Mouse (Mus musculus): ENCODE data around the gene Cdk14. TPM values are rescaled to one million over a fixed set of nuclear protein-coding genes. Genes with fewer than 3 reads are reported as not detected.

The Cdk14 gene
- polyA plus RNA-seq, 1 experiment from 2014 or later, result 30.6 TPM

DNA sequence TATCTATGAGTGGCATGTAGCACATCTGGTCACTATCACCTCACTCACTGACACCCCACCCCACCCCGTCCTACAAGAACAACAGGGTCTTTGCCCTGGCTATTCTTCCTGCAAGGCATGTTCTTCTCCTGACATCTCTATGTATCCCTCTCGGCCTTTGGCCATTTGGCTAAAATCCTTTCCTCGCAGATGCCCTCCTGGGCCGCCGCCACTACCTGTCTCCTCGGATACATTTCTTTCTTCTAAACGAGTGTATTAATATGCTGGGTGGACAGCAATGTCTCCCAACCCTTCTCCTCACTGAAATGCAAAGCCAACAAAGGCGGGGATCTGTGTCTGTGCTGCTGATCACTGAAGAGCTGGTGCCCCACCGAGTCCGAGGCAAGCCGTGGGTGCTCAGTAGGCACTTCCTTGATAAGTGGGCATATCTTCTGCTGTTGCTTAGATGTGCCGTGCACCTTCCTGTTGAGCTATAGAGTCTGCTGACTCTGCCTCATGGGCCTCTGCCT lies 118.5 kb downstream of the Cdk14 start:
- Histone ChIP-seq H3K4me1 (replicated peaks; ENCODE audit: control insufficient read depth, insufficient read depth, low read length) (no peaks in the 10 kb centered on the region), H3K9me3 (ENCODE audit: control insufficient read depth, low read length) (no peaks in the 10 kb centered on the region), H3K27ac (ENCODE audit: low read length) (no peak overlapping the region), H3K36me3 (ENCODE audit: control insufficient read depth, insufficient read depth) (no peaks in the 10 kb centered on the region), H3K27me3 (replicated peaks; ENCODE audit: control insufficient read depth, insufficient read depth, low read length) (no peaks in the 10 kb centered on the region), H3K4me2 (ENCODE audit: low read length) (no peak overlapping the region), H3K4me3 (replicated peaks; ENCODE audit: low read length) (no peak overlapping the region), H3K9ac (replicated peaks; ENCODE audit: low read depth, low read length) (no peak overlapping the region)
- WGBS, result 87% methylated on average over 12 of the region's 12 CpGs
- no peak for ATAC-seq

DNA sequence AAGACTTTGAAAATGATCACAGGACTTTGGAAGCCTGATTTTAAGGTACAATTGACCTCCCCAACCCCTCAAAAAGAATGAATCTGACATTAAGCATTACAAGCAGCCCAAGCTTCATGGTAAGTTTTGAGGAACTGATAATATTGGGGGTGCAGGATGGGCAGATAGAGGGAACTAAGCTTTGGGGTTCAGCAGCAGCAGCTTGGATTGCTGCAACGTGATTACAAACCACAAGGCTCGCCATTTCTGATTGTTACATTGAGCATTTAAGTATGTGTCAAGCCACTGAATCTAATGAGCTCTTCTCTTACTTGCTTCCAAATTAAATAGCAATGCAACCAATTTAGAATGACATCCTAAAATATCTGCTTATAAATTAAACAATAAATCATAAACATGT lies 119.1 kb downstream of the Cdk14 start:
- 66% methylated on average over 2 of the region's 2 CpGs for WGBS
- ATAC-seq, result no peak
- H3K4me3 ChIP-seq (replicated peaks; ENCODE audit: low read length), result no peak overlapping the region
- H3K9me3 ChIP-seq (ENCODE audit: control insufficient read depth, low read length), result no peaks in the 10 kb centered on the region
- H3K4me2 ChIP-seq (ENCODE audit: low read length), result no peak overlapping the region
- H3K27me3 ChIP-seq (replicated peaks; ENCODE audit: control insufficient read depth, insufficient read depth, low read length), result no peaks in the 10 kb centered on the region
- no peak overlapping the region for H3K9ac ChIP-seq (replicated peaks; ENCODE audit: low read depth, low read length)
- H3K27ac ChIP-seq (ENCODE audit: low read length), result no peak overlapping the region
- no peaks in the 10 kb centered on the region for H3K4me1 ChIP-seq (replicated peaks; ENCODE audit: control insufficient read depth, insufficient read depth, low read length)
- H3K36me3 ChIP-seq (ENCODE audit: control insufficient read depth, insufficient read depth), result no peaks in the 10 kb centered on the region

DNA sequence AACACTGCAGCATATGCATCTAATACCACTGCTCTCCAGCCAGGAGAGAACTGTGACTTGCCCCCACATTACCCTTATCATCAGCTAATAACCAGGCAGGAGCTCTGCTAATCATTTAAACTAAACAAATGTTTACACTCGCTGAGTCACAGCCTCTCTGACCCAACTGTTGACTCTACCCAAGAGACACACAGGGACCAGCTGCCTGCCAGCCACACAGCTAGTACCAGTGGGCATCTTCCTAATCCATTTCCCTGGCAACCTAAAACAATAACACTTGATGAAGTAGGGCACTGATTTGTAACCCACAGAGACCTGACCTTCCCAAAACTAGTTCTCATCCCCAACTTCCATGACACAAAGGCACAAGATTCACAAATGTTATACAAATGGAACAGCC lies 119.8 kb downstream of the Cdk14 start:
- Histone ChIP-seq H3K4me3 (replicated peaks; ENCODE audit: low read length) (no peak overlapping the region), H3K4me2 (ENCODE audit: low read length) (no peak overlapping the region), H3K4me1 (replicated peaks; ENCODE audit: control insufficient read depth, insufficient read depth, low read length) (no peaks in the 10 kb centered on the region), H3K9ac (replicated peaks; ENCODE audit: low read depth, low read length) (no peak overlapping the region), H3K27me3 (replicated peaks; ENCODE audit: control insufficient read depth, insufficient read depth, low read length) (no peaks in the 10 kb centered on the region), H3K36me3 (ENCODE audit: control insufficient read depth, insufficient read depth) (no peaks in the 10 kb centered on the region), H3K27ac (ENCODE audit: low read length) (no peak overlapping the region), H3K9me3 (ENCODE audit: control insufficient read depth, low read length) (no peaks in the 10 kb centered on the region)
- ATAC-seq, result no peak
- 73% methylated on average over 1 of the region's 1 CpGs for WGBS

DNA sequence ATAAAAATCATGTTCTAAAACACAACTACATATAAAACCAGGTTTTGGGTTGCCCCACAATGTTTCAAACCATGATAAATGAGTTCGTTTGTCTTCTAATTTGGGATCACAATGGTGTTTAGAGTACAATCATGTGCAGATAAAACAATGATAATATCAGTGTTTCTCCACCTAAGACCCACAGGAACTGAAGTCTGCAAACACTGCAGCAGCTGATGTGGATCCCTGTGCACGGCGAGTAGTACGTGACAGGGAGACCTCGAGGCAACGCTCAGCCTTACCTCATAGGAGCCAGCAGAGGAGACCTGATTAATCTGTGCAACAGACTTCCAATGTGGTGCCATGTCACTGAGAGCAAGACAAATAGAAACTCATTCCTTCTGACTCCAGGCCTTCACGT lies 122.9 kb downstream of the Cdk14 start:
- Histone ChIP-seq H3K4me2 (ENCODE audit: low read length) (no peak overlapping the region), H3K36me3 (ENCODE audit: control insufficient read depth, insufficient read depth) (no peaks in the 10 kb centered on the region), H3K9ac (replicated peaks; ENCODE audit: low read depth, low read length) (no peak overlapping the region), H3K9me3 (ENCODE audit: control insufficient read depth, low read length) (no peaks in the 10 kb centered on the region), H3K4me1 (replicated peaks; ENCODE audit: control insufficient read depth, insufficient read depth, low read length) (no peaks in the 10 kb centered on the region), H3K27ac (ENCODE audit: low read length) (no peak overlapping the region), H3K4me3 (replicated peaks; ENCODE audit: low read length) (no peak overlapping the region), H3K27me3 (replicated peaks; ENCODE audit: control insufficient read depth, insufficient read depth, low read length) (no peaks in the 10 kb centered on the region)
- no peak for ATAC-seq
- 88% methylated on average over 7 of the region's 7 CpGs for WGBS

DNA sequence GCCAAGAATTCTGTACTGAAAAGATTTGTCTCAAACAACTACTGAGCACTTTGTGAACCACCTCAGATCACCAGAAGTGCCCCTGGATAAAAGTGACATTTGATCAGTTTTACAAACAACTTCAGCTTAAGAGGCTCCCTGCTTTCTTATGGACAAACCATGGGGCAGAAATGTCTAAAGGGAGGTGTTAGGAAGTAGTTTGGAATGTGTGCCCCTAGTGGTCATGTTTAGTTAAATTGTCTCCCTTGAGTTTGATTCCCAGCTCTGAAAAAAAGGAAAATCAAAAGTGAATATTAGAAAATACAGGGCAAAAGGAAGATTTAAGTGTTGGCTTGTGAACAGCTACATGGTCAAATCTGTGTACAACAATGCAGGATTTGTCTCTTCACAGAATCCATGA lies 123.3 kb downstream of the Cdk14 start:
- no peak overlapping the region for H3K4me2 ChIP-seq (ENCODE audit: low read length)
- no peak overlapping the region for H3K9ac ChIP-seq (replicated peaks; ENCODE audit: low read depth, low read length)
- no peak overlapping the region for H3K27ac ChIP-seq (ENCODE audit: low read length)
- no peaks in the 10 kb centered on the region for H3K4me1 ChIP-seq (replicated peaks; ENCODE audit: control insufficient read depth, insufficient read depth, low read length)
- ATAC-seq, result no peak
- no peaks in the 10 kb centered on the region for H3K9me3 ChIP-seq (ENCODE audit: control insufficient read depth, low read length)
- H3K4me3 ChIP-seq (replicated peaks; ENCODE audit: low read length), result no peak overlapping the region
- no peaks in the 10 kb centered on the region for H3K27me3 ChIP-seq (replicated peaks; ENCODE audit: control insufficient read depth, insufficient read depth, low read length)
- no peaks in the 10 kb centered on the region for H3K36me3 ChIP-seq (ENCODE audit: control insufficient read depth, insufficient read depth)

DNA sequence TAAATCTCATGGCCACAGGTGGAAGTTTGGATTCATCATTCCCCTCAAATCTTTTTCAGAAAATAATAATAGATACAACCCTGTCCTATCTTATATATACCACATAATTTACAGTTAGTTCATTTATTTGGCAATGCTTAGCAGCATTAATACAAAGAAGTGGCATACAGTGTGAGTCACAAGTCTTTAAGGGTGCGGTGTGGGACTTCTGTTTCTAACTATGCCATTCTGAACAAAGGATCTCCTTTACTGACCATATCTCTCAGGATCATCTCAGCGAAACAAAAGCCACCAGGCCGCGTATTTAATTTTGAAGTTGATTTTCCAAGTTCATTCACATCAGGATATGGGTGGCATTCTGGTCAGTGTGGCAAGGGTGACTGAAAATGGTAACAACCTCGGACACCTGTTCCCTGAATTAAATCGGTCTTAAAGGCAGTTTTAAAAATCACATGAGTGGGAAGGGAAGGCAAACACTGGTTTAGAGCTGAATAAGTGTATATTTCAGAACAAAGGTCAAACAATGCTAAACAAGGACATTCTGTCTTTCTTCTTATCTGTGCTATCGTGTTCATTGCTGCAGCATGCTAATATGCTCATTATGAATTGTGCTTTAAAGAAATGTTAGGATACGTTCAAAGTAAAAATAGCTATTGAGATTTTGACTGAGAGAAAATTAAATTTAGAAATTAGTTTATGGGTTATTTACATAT lies 127.1 kb downstream of the Cdk14 start:
- no peaks in the 10 kb centered on the region for H3K27me3 ChIP-seq (replicated peaks; ENCODE audit: control insufficient read depth, insufficient read depth, low read length)
- H3K9me3 ChIP-seq (ENCODE audit: control insufficient read depth, low read length), result no peaks in the 10 kb centered on the region
- no peak overlapping the region for H3K9ac ChIP-seq (replicated peaks; ENCODE audit: low read depth, low read length)
- H3K4me2 ChIP-seq (ENCODE audit: low read length), result no peak overlapping the region
- 86% methylated on average over 8 of the region's 8 CpGs for WGBS
- H3K4me3 ChIP-seq (replicated peaks; ENCODE audit: low read length), result no peak overlapping the region
- no peaks in the 10 kb centered on the region for H3K4me1 ChIP-seq (replicated peaks; ENCODE audit: control insufficient read depth, insufficient read depth, low read length)
- H3K36me3 ChIP-seq (ENCODE audit: control insufficient read depth, insufficient read depth), result no peaks in the 10 kb centered on the region
- H3K27ac ChIP-seq (ENCODE audit: low read length), result no peak overlapping the region
- ATAC-seq, result no peak

DNA sequence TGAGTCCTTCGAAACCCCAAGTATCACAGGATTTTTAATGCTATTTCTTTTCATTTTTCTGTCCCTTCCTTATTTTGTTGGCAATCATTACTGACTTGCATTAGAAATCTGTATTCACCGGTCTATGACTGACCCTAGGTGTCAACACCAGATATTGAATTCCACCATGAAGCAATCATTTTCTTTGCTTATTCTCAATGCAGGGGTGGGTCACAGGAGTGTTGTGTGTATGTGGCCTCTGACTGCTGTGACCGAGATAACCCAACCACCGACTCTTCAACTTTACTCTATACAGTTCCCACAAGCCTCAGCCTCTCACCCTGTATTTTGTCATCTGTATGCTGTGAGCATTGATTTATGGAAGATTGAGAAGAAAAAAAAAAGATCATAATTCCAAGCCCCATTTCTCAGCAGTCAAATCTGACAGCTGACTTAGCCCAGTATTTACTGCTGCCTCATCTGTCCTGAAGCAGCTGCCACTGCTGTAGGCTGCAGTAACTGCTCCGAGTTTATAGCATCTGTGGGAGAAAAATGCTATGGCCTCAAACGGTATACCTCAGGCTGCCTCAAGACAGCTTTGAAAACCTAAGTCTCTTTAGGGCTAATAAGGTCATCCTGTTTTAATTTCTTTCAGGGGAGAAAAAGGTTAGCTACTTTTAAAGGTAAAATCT lies 128.7 kb downstream of the Cdk14 start:
- Histone ChIP-seq H3K9ac (replicated peaks; ENCODE audit: low read depth, low read length) (no peak overlapping the region), H3K4me1 (replicated peaks; ENCODE audit: control insufficient read depth, insufficient read depth, low read length) (no peaks in the 10 kb centered on the region), H3K9me3 (ENCODE audit: control insufficient read depth, low read length) (no peaks in the 10 kb centered on the region), H3K4me3 (replicated peaks; ENCODE audit: low read length) (no peak overlapping the region), H3K27me3 (replicated peaks; ENCODE audit: control insufficient read depth, insufficient read depth, low read length) (no peaks in the 10 kb centered on the region), H3K36me3 (ENCODE audit: control insufficient read depth, insufficient read depth) (no peaks in the 10 kb centered on the region), H3K27ac (ENCODE audit: low read length) (no peak overlapping the region), H3K4me2 (ENCODE audit: low read length) (no peak overlapping the region)
- WGBS, result 82% methylated on average over 6 of the region's 6 CpGs
- ATAC-seq, result no peak

DNA sequence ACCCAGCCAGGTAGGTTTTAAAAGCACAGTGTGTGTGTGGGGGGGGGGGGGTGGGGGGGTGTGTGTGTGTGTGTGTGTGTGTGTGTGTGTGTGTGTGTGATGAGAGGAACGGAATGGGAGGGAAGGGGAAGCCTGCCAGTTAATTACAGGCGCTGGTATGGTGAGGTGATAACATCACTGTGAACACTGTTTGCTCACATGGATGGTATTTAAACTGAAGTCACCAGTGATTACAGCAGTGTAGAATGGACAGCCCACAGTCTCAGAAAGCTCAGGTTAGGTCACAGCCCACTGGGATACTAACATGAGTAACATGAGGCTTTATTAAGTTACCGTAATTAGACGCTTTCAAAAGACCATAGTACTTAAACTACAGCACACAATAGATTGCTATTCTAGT lies 129.4 kb downstream of the Cdk14 start:
- ATAC-seq, result no peak
- H3K9me3 ChIP-seq (ENCODE audit: control insufficient read depth, low read length), result no peaks in the 10 kb centered on the region
- no peaks in the 10 kb centered on the region for H3K4me1 ChIP-seq (replicated peaks; ENCODE audit: control insufficient read depth, insufficient read depth, low read length)
- H3K27ac ChIP-seq (ENCODE audit: low read length), result no peak overlapping the region
- H3K4me2 ChIP-seq (ENCODE audit: low read length), result no peak overlapping the region
- no peaks in the 10 kb centered on the region for H3K27me3 ChIP-seq (replicated peaks; ENCODE audit: control insufficient read depth, insufficient read depth, low read length)
- H3K4me3 ChIP-seq (replicated peaks; ENCODE audit: low read length), result no peak overlapping the region
- no peaks in the 10 kb centered on the region for H3K36me3 ChIP-seq (ENCODE audit: control insufficient read depth, insufficient read depth)
- no peak overlapping the region for H3K9ac ChIP-seq (replicated peaks; ENCODE audit: low read depth, low read length)
- 76% methylated on average over 4 of the region's 4 CpGs for WGBS

DNA sequence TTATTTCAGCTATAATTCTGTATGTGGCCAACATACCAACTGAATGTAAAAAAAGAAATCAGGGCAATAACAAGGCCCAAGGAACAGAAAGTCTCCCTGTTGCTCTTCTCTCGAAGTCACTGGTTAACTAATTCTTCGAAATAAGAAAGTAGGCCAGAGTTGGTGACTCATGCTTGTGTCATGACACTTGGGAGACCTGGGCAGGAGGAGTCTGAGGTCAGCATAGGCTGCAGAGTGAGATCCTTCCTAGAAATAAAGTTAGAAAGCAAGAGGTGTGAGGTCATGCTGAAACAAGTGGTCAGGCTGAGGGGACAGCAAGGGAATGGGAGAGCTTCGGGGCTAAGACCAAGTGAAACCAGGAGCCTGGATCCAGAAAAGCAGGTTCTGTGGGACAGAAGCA lies 134.2 kb downstream of the Cdk14 start:
- no peak overlapping the region for H3K4me2 ChIP-seq (ENCODE audit: low read length)
- no peaks in the 10 kb centered on the region for H3K27me3 ChIP-seq (replicated peaks; ENCODE audit: control insufficient read depth, insufficient read depth, low read length)
- no peaks in the 10 kb centered on the region for H3K4me1 ChIP-seq (replicated peaks; ENCODE audit: control insufficient read depth, insufficient read depth, low read length)
- H3K27ac ChIP-seq (ENCODE audit: low read length), result no peak overlapping the region
- H3K9me3 ChIP-seq (ENCODE audit: control insufficient read depth, low read length), result no peaks in the 10 kb centered on the region
- H3K9ac ChIP-seq (replicated peaks; ENCODE audit: low read depth, low read length), result no peak overlapping the region
- H3K4me3 ChIP-seq (replicated peaks; ENCODE audit: low read length), result no peak overlapping the region
- no peak for ATAC-seq
- WGBS, result 92% methylated on average over 3 of the region's 3 CpGs
- H3K36me3 ChIP-seq (ENCODE audit: control insufficient read depth, insufficient read depth), result no peaks in the 10 kb centered on the region
